In the genomic region with DNA sequence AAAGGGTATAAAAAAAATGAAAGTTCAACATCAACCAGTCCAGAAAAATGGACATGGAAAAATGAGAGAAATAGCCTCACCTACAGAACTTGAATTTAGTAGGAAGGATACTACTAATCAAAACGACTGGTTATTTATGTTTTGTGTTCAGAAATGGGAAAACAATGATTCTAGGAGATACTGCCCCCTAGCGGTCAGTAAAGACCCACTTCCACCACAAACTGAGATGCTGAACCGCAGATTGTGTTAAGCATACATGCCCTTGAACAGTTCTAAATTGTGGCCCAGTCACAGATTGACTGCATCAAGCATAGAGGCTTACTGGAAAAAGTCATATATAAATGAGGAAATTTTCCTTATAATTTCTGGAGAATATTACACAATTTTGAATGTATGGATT, we compare ENCODE assay signal across 10 mouse cellular contexts.
A peak's percentile ranks its signal among the peaks of the same experiment; 100 is the strongest.
DNase-seq lines count a peak whose midpoint lies in the region; ATAC-seq and TF ChIP-seq lines count a peak whose summit lies in the region.
"Had no signal": no experiment of that assay in that cellular context is flagged by ENCODE, and none has a peak within 500 bp of the region (broad histone marks: within the 10 kb centered on the region; RNA-seq: fewer than 3 reads in every experiment).

No protein-coding gene starts in this region.

- H3K9me3 ChIP-seq in heart, embryonic 11.5 days (replicated peaks; ENCODE audit: control insufficient read depth, low read length), result no peaks in the 10 kb centered on the region
- no peaks in the 10 kb centered on the region for H3K9me3 ChIP-seq in midbrain, embryonic 14.5 days (ENCODE audit: control insufficient read depth, low read length)
- no peaks in the 10 kb centered on the region for H3K9me3 ChIP-seq in midbrain, embryonic 13.5 days
- H3K9me3 ChIP-seq in limb, embryonic 14.5 days (ENCODE audit: control insufficient read depth, low read length), result no peaks in the 10 kb centered on the region
- H3K9me3 ChIP-seq: embryonic facial prominence, embryonic 12.5 days had no signal

- no peak overlapping the region for H3K4me2 ChIP-seq in heart, embryonic 11.5 days
- no peak overlapping the region for H3K4me2 ChIP-seq in midbrain, embryonic 14.5 days (ENCODE audit: low read length)
- no peak overlapping the region for H3K4me2 ChIP-seq in midbrain, embryonic 13.5 days (replicated peaks)
- no peak overlapping the region for H3K4me2 ChIP-seq in limb, embryonic 14.5 days (replicated peaks; ENCODE audit: low read depth, low read length, severe bottlenecking)
- H3K4me2 ChIP-seq: embryonic facial prominence, embryonic 12.5 days had no signal

- no peaks in the 10 kb centered on the region for H3K4me1 ChIP-seq in heart, embryonic 11.5 days (ENCODE audit: control insufficient read depth, insufficient read depth, low read length)
- H3K4me1 ChIP-seq in midbrain, embryonic 14.5 days (ENCODE audit: control insufficient read depth, insufficient read depth, low read length), result no peaks in the 10 kb centered on the region
- no peaks in the 10 kb centered on the region for H3K4me1 ChIP-seq in midbrain, embryonic 13.5 days (replicated peaks)
- H3K4me1 ChIP-seq in limb, embryonic 14.5 days (ENCODE audit: control insufficient read depth, insufficient read depth, low read length), result no peaks in the 10 kb centered on the region
- H3K4me1 ChIP-seq: embryonic facial prominence, embryonic 12.5 days had no signal

- peak; percentile 4 for DNase-seq in heart, postnatal 4 days
- peak; percentile 63 for DNase-seq in midbrain, embryonic 14.5 days
- DNase-seq in ZHBTc4 (ENCODE audit: low read depth, low spot score), result peak; percentile 45
- DNase-seq in limb, embryonic 14.5 days (ENCODE audit: low spot score), result peak; percentile 13
- no peak for DNase-seq in urinary bladder, postnatal 4 days (ENCODE audit: low spot score in 2 of 2)

- WGBS in heart, embryonic 11.5 days (ENCODE audit: insufficient replicate concordance), result 13% methylated on average over 3 of the region's 3 CpGs
- 30% methylated on average over 3 of the region's 3 CpGs for WGBS in midbrain, embryonic 14.5 days
- WGBS in midbrain, embryonic 13.5 days, result 22% methylated on average over 3 of the region's 3 CpGs
- 15% methylated on average over 3 of the region's 3 CpGs for WGBS in limb, embryonic 14.5 days

- no peaks in the 10 kb centered on the region for H3K36me3 ChIP-seq in heart, embryonic 11.5 days (ENCODE audit: control insufficient read depth, insufficient read depth, low read length)
- H3K36me3 ChIP-seq in midbrain, embryonic 14.5 days (ENCODE audit: control insufficient read depth, insufficient read depth, low read length), result no peaks in the 10 kb centered on the region
- no peaks in the 10 kb centered on the region for H3K36me3 ChIP-seq in midbrain, embryonic 13.5 days
- H3K36me3 ChIP-seq in limb, embryonic 14.5 days (ENCODE audit: control insufficient read depth, insufficient read depth, low read length), result no peaks in the 10 kb centered on the region
- H3K36me3 ChIP-seq: embryonic facial prominence, embryonic 12.5 days had no signal

- no peak overlapping the region for H3K27ac ChIP-seq in heart, embryonic 11.5 days (ENCODE audit: low read depth, low read length)
- no peak overlapping the region for H3K27ac ChIP-seq in midbrain, embryonic 14.5 days (replicated peaks; ENCODE audit: low read depth, low read length)
- no peak overlapping the region for H3K27ac ChIP-seq in midbrain, embryonic 13.5 days
- no peak overlapping the region for H3K27ac ChIP-seq in limb, embryonic 14.5 days (replicated peaks; ENCODE audit: low read depth, low read length)
- H3K27ac ChIP-seq: embryonic facial prominence, embryonic 12.5 days; macrophage had no signal

- no peaks in the 10 kb centered on the region for H3K27me3 ChIP-seq in heart, embryonic 11.5 days (ENCODE audit: control insufficient read depth, insufficient read depth, low read length)
- H3K27me3 ChIP-seq in midbrain, embryonic 14.5 days (ENCODE audit: control insufficient read depth, insufficient read depth, low read length), result no peaks in the 10 kb centered on the region
- no peaks in the 10 kb centered on the region for H3K27me3 ChIP-seq in midbrain, embryonic 13.5 days
- no peaks in the 10 kb centered on the region for H3K27me3 ChIP-seq in limb, embryonic 14.5 days (ENCODE audit: control insufficient read depth, insufficient read depth, low read length)
- H3K27me3 ChIP-seq: embryonic facial prominence, embryonic 12.5 days had no signal

- ATAC-seq in heart, embryonic 11.5 days (replicated peaks; ENCODE audit: insufficient number of reproducible peaks, low FRiP score, low TSS enrichment), result no peak
- no peak for ATAC-seq in midbrain, embryonic 14.5 days (ENCODE audit: low FRiP score, low TSS enrichment)
- ATAC-seq in midbrain, embryonic 13.5 days, result no peak
- no peak for ATAC-seq in limb, embryonic 14.5 days (ENCODE audit: low FRiP score, low read depth)
- no peak for ATAC-seq in CD4-positive, CD25-positive, alpha-beta regulatory T cell, adult 4 months

- TF ChIP-seq POLR2A in limb, embryonic 14.5 days (IDR thresholded peaks at IDR 0.05; ENCODE audit: borderline replicate concordance, extremely low read depth, insufficient read depth, insufficient read length), result no peak

- H3K9ac ChIP-seq in heart, embryonic 11.5 days (ENCODE audit: low read depth, low read length), result no peak overlapping the region
- H3K9ac ChIP-seq in midbrain, embryonic 14.5 days (replicated peaks; ENCODE audit: low read length), result no peak overlapping the region
- no peak overlapping the region for H3K9ac ChIP-seq in midbrain, embryonic 13.5 days (replicated peaks)
- H3K9ac ChIP-seq in limb, embryonic 14.5 days (ENCODE audit: low read depth, low read length, severe bottlenecking), result no peak overlapping the region
- H3K9ac ChIP-seq: embryonic facial prominence, embryonic 12.5 days had no signal

- H3K4me3 ChIP-seq in heart, embryonic 11.5 days (ENCODE audit: low read depth, low read length), result no peak overlapping the region
- H3K4me3 ChIP-seq in midbrain, embryonic 14.5 days (replicated peaks; ENCODE audit: low read depth, low read length), result no peak overlapping the region
- H3K4me3 ChIP-seq in midbrain, embryonic 13.5 days (replicated peaks), result no peak overlapping the region
- H3K4me3 ChIP-seq in limb, embryonic 14.5 days (replicated peaks; ENCODE audit: low read length), result no peak overlapping the region
- H3K4me3 ChIP-seq: embryonic facial prominence, embryonic 12.5 days had no signal

Comparison
In these comparisons a context has a peak if more than half of its experiments do, and no peak if none do; other contexts are left out.
1. DNase-seq: peak in heart, postnatal 4 days (single experiment), midbrain, embryonic 14.5 days (single experiment), ZHBTc4 (single experiment) and limb, embryonic 14.5 days (single experiment); none in urinary bladder, postnatal 4 days (0 of 2).